Mouse (Mus musculus) liver, embryonic 13.5 days (tissue): ENCODE data around the gene Cox6b2. TPM values are rescaled to one million over a fixed set of nuclear protein-coding genes. Genes with fewer than 3 reads are reported as not detected.

Source experiments
- ATAC-seq: fragments of 200-750 bp; cut with Nextera tagmentation; 2 replicates; pipeline ENCODE4 v1.8.0; 2017; ENCODE audit warnings: low read depth, mild to moderate bottlenecking, moderate number of reproducible peaks, moderate library complexity
- DNase-seq: peaks from one replicate; pipeline ENCODE4 v3.0.0; 2022
- H3K27ac ChIP-seq: fragments of 300-500 bp; sonication (generic); 2 replicates; pipeline ENCODE4 v1.5.1; 2015; ENCODE audit warnings: moderate library complexity, mild to moderate bottlenecking, inconsistent platforms
- H3K27me3 ChIP-seq: fragments of 300-500 bp; sonication (generic); 2 replicates; pipeline ENCODE4 v1.6.1; 2015; ENCODE audit warnings: mild to moderate bottlenecking, inconsistent platforms
- H3K36me3 ChIP-seq: fragments of 300-500 bp; sonication (generic); 2 replicates; pipeline ENCODE4 v1.6.1; 2015; ENCODE audit warnings: mild to moderate bottlenecking, inconsistent platforms
- H3K4me1 ChIP-seq: fragments of 300-500 bp; sonication (generic); replicated peaks from 2 replicates; pipeline ENCODE4 v1.6.1; 2015; ENCODE audit warnings: inconsistent platforms
- H3K4me2 ChIP-seq: fragments of 300-500 bp; sonication (generic); 2 replicates; pipeline ENCODE4 v1.6.1; 2015; ENCODE audit warnings: inconsistent platforms, mild to moderate bottlenecking, moderate library complexity
- H3K4me3 ChIP-seq: fragments of 300-500 bp; sonication (generic); replicated peaks from 2 replicates; pipeline ENCODE4 v1.5.1; 2015; ENCODE audit warnings: mild to moderate bottlenecking, inconsistent platforms
- H3K9ac ChIP-seq: fragments of 300-500 bp; sonication (generic); 2 replicates; pipeline ENCODE4 v1.6.1; 2015; ENCODE audit warnings: mild to moderate bottlenecking, inconsistent platforms
- H3K9me3 ChIP-seq: fragments of 300-500 bp; sonication (generic); replicated peaks from 2 replicates; pipeline ENCODE4 v1.6.1; 2016; ENCODE audit warnings: inconsistent platforms
- WGBS: fragments of 180-500 bp; shearing (Covaris S2); methylation state at CpG from one replicate; pipeline ENCODE4 v1.1.7; 2015; ENCODE audit not compliant: insufficient replicate concordance; 5-methylcytosine and 5-hydroxymethylcytosine counted together
- polyA plus RNA-seq: library from polyadenylated mRNA; unstranded; fragments of >200 nt; fragmentation: Nextera tagmentation; extraction: Ambion mirVana; gene quantifications from 2 replicates; pipeline ENCODE4 v1.2.1, GENCODE M21; 2015

The Cox6b2 gene
- polyA plus RNA-seq, 1 experiment from 2014 or later: 105 TPM

- Histone ChIP-seq H3K36me3 (peaks cover 30% of the 10 kb centered on the region), H3K4me3 (peak overlapping the region; percentile 89), H3K9me3 (no peaks in the 10 kb centered on the region), H3K27ac (peak overlapping the region; percentile 99), H3K4me2 (peak overlapping the region; percentile 96), H3K27me3 (no peaks in the 10 kb centered on the region), H3K4me1 (peaks cover 63% of the 10 kb centered on the region), H3K9ac (peak overlapping the region; percentile 95)
- peak; percentile 12 for ATAC-seq
- DNase-seq: no peak
- 0% methylated on average over 14 of the region's 14 CpGs for WGBS
These were observed 12.6 kb downstream of the Cox6b2 start for GRCm38 (mm10) chr7:4740309-4740727.

GRCm38 (mm10) chr7:4739544-4740275 lies 13.2 kb downstream of the Cox6b2 start, which contains the start of gene Kmt5c:
TSS of gene Kmt5c (plus strand) at chr7:4740115.
- DNase-seq (peak; percentile 96), ATAC-seq (peak; percentile 86)
- Histone ChIP-seq H3K4me1 (peaks cover 57% of the 10 kb centered on the region), H3K4me3 (peak within 1 kb of the TSS; percentile 89), H3K27ac (peak within 1 kb of the TSS; percentile 99), H3K36me3 (peaks cover 25% of the 10 kb centered on the region), H3K9me3 (no peaks in the 10 kb centered on the region), H3K9ac (peak within 1 kb of the TSS; percentile 95), H3K27me3 (no peaks in the 10 kb centered on the region), H3K4me2 (peak within 1 kb of the TSS; percentile 96)
- WGBS: under 1% methylated on average over 41 of the region's 44 CpGs

- Histone ChIP-seq H3K9ac (peak overlapping the region; percentile 56), H3K4me1 (peaks cover 51% of the 10 kb centered on the region), H3K9me3 (no peaks in the 10 kb centered on the region), H3K27me3 (no peaks in the 10 kb centered on the region), H3K4me3 (peak overlapping the region; percentile 89), H3K27ac (peak overlapping the region; percentile 51), H3K4me2 (peak overlapping the region; percentile 96), H3K36me3 (peaks cover 19% of the 10 kb centered on the region)
- no peak for DNase-seq
- ATAC-seq: no peak
- WGBS: 47% methylated on average over 10 of the region's 10 CpGs
These were observed 13.8 kb downstream of the Cox6b2 start for GRCm38 (mm10) chr7:4739041-4739543.

GRCm38 (mm10) chr7:4732968-4733392 lies 19.9 kb downstream of the Cox6b2 start:
- H3K4me3 ChIP-seq: no peak overlapping the region
- DNase-seq (peak; percentile 39), ATAC-seq (peak; percentile 85)
- WGBS: 22% methylated on average over 6 of the region's 6 CpGs
- H3K4me2 ChIP-seq: peak overlapping the region; percentile 42
- H3K27ac ChIP-seq: peak overlapping the region; percentile 56
- no peaks in the 10 kb centered on the region for H3K27me3 ChIP-seq
- peak overlapping the region; percentile 22 for H3K9ac ChIP-seq
- no peaks in the 10 kb centered on the region for H3K9me3 ChIP-seq
- no peaks in the 10 kb centered on the region for H3K36me3 ChIP-seq
- H3K4me1 ChIP-seq: peaks cover 20% of the 10 kb centered on the region

DNA sequence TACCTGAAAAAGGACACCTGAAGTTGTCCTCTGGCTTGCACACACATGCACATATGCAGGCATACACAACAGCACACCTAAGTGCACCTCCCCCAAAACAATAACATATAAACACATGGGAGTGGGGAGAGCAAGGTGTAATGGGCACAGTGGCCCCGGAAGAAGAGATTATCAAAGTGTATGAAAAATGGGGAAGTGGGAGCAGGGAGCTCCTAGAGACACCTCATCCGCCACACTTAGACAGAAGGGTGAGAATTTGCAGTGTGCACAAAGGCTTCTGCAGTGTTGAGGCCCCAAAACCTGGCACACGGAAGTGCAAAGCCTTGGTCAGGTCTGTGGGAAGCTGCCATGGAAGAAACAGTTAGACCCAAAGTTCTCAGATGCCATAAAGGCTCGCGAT lies 21.8 kb downstream of the Cox6b2 start:
- WGBS: 52% methylated on average over 5 of the region's 5 CpGs
- H3K27ac ChIP-seq: no peak overlapping the region
- H3K27me3 ChIP-seq: no peaks in the 10 kb centered on the region
- no peak overlapping the region for H3K4me2 ChIP-seq
- peaks cover 20% of the 10 kb centered on the region for H3K4me1 ChIP-seq
- H3K4me3 ChIP-seq: no peak overlapping the region
- no peaks in the 10 kb centered on the region for H3K9me3 ChIP-seq
- DNase-seq (no peak), ATAC-seq (no peak)
- no peak overlapping the region for H3K9ac ChIP-seq
- no peaks in the 10 kb centered on the region for H3K36me3 ChIP-seq

DNA sequence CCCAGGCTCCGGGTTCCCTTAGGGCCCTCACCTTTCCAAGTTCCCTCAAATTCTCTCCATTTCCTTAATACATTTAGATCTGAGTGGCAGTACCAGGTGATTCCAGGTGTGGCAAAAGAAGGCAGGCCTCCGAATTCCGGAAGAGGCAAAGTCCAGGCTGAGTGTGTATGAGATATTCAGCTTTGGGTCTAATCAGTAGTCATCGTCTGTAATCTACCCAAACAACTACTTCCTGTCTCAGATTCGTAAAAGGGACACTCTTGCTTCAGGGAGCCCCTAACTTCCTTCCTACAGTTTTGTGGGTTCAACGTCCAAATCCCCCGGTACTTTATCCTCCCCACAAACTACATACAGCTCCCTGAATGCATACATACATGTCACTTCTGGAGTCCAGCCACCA lies 27.7 kb downstream of the Cox6b2 start, which contains the start of gene Tmem150b:
Gene Tmem150b (minus strand): TSS at position 81 of the 400 bp plus-strand sequence.
- Histone ChIP-seq H3K4me1 (peaks cover 11% of the 10 kb centered on the region), H3K27ac (peak within 1 kb of the TSS; percentile 34; the same call in 1 of the 2 replicates), H3K4me3 (0 out of 2 replicates have a peak within 1 kb of the TSS, but pooled peaks have one; percentile 16), H3K9ac (no peak within 1 kb of the TSS), H3K36me3 (no peaks in the 10 kb centered on the region), H3K4me2 (peak within 1 kb of the TSS; percentile 41), H3K27me3 (no peaks in the 10 kb centered on the region), H3K9me3 (no peaks in the 10 kb centered on the region)
- no peak for ATAC-seq
- DNase-seq: no peak
- WGBS: 15% methylated on average over 7 of the region's 7 CpGs

DNA sequence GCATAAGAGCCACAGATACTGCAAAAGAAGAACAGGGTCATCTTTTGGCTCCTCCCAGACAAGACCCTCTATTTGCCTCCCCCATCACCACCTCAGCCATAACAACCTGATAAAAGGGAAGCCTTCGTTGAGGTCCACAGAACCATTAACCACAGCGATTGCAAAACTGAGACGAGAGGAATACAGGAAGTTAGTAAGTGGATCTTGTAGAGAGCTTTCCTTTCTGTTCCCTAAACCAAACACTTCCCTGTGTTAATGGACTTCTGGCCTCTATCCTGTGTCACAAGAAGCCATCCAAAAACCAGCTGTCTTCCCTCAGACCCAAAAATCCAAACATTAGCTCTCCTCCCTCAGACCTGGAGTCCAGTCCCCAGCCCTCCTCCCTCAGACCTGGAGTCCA lies 28.5 kb downstream of the Cox6b2 start:
- Histone ChIP-seq H3K9ac (no peak overlapping the region), H3K9me3 (no peaks in the 10 kb centered on the region), H3K4me1 (peaks cover 11% of the 10 kb centered on the region), H3K4me3 (no peak overlapping the region), H3K27ac (0 out of 2 replicates have a peak overlapping the region, but pooled peaks have one; percentile 34), H3K4me2 (peak overlapping the region; percentile 41; the same call in 1 of the 2 replicates), H3K27me3 (no peaks in the 10 kb centered on the region), H3K36me3 (no peaks in the 10 kb centered on the region)
- ATAC-seq: no peak
- no peak for DNase-seq
- 11% methylated on average over 3 of the region's 3 CpGs for WGBS

DNA sequence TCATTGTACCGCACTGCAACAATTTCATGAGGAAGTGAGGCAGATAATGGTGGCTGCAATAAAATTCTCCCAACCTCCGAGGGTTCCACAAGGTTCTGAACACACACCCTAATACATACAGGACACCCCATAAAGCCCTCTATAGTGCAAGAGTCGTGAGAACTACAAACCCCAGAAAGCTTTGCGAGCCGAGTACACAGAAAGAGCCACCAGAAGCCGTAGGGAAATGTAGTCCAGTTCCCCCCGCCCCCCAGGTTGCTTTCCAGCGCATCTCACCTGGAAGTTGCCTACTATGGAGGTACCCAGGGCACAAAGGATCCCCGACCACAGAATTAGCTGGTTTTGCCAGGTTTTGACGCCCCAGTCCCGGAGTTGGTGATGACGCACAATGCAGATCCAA lies 29.4 kb downstream of the Cox6b2 start:
- Histone ChIP-seq H3K4me3 (peak overlapping the region; percentile 16), H3K4me2 (peak overlapping the region; percentile 41), H3K9ac (no peak overlapping the region), H3K36me3 (no peaks in the 10 kb centered on the region), H3K9me3 (no peaks in the 10 kb centered on the region), H3K27ac (no peak overlapping the region), H3K4me1 (peaks cover 11% of the 10 kb centered on the region), H3K27me3 (no peaks in the 10 kb centered on the region)
- 26% methylated on average over 12 of the region's 12 CpGs for WGBS
- DNase-seq (no peak), ATAC-seq (0 out of 2 replicates have a peak, but pooled peaks have one; percentile 32)

GRCm38 (mm10) chr7:4719276-4719675 lies 33.6 kb downstream of the Cox6b2 start:
- H3K4me3 ChIP-seq: no peak overlapping the region
- H3K4me1 ChIP-seq: no peaks in the 10 kb centered on the region
- H3K9me3 ChIP-seq: no peaks in the 10 kb centered on the region
- H3K9ac ChIP-seq: no peak overlapping the region
- WGBS: 80% methylated on average over 3 of the region's 3 CpGs
- no peaks in the 10 kb centered on the region; the same call in 1 of the 2 replicates for H3K36me3 ChIP-seq
- H3K4me2 ChIP-seq: no peak overlapping the region
- no peak for DNase-seq
- no peaks in the 10 kb centered on the region for H3K27me3 ChIP-seq
- no peak for ATAC-seq
- H3K27ac ChIP-seq: no peak overlapping the region

DNA sequence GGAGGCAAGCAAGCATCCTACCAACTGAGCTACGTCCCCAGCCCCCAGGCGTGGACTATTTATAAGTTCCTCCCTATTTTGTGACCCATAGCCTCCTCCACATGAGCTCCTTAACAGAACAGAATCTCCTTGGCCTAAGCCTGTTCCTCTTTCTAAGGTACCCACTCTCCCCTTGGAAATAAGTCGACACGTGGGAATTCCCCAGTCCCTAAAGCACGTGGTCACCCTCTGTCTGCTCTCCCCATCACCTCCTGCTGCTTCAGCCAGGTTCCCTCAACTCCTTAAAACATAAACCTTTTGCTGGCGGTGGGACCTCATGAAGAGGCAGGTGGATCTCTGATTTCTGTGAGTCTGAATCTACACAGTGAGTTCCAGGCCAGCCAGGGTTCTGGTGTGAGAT lies 35.9 kb downstream of the Cox6b2 start:
- no peak overlapping the region for H3K4me3 ChIP-seq
- no peak overlapping the region for H3K9ac ChIP-seq
- DNase-seq (no peak), ATAC-seq (no peak)
- H3K4me1 ChIP-seq: no peaks in the 10 kb centered on the region
- H3K36me3 ChIP-seq: no peaks in the 10 kb centered on the region; the same call in 1 of the 2 replicates
- no peak overlapping the region for H3K27ac ChIP-seq
- H3K27me3 ChIP-seq: no peaks in the 10 kb centered on the region
- WGBS: 55% methylated on average over 6 of the region's 6 CpGs
- no peaks in the 10 kb centered on the region for H3K9me3 ChIP-seq
- H3K4me2 ChIP-seq: no peak overlapping the region

DNA sequence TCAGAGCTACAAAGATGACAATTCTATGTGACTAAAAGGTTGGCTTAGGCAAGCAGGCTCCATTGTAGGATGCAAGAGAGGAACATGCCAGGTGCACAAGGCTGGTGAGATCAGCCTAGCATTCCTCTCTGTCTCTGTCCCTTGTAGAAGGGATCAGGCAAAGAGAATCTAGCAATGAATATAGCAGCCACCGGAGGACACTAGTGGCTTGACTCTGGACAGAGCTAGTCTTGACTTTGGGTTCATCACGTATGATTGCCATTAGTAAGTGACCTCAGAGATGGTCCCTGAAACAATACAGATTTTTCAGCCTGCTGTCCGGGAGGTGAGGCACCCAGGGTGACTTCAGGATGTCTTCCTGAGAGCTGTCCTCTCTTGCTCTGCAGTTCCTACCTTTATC lies 40.3 kb downstream of the Cox6b2 start:
- DNase-seq: no peak

More for the DNA sequence above, 40.3 kb downstream of the Cox6b2 start:
- WGBS: 61% methylated on average over 3 of the region's 3 CpGs
- Histone ChIP-seq H3K27ac (no peak overlapping the region), H3K4me1 (no peaks in the 10 kb centered on the region), H3K9me3 (no peaks in the 10 kb centered on the region), H3K4me3 (no peak overlapping the region), H3K36me3 (no peaks in the 10 kb centered on the region; the same call in 1 of the 2 replicates), H3K9ac (no peak overlapping the region), H3K27me3 (peaks cover 10% of the 10 kb centered on the region; the same call in 1 of the 2 replicates), H3K4me2 (no peak overlapping the region)
- no peak for ATAC-seq
